Mouse (Mus musculus) MEL (cell line): Measurements from ENCODE around the gene Aox4.

Experiments
- CTCF ChIP-seq, 3 experiments: IDR thresholded peaks in 2 of 3; conservative IDR thresholded peaks in 1 of 3; 2 replicates each; pipeline ENCODE4 v1.5.1; 2011 to 2012; ENCODE audit warnings: low read length in 3 of 3, low read depth in 2 of 3, mild to moderate bottlenecking in 2 of 3, improper control_type of control experiment in 1 of 3, inconsistent platforms in 1 of 3, mixed read lengths in 1 of 3, moderate library complexity in 1 of 3; ENCODE audit not compliant: control insufficient read depth in 1 of 3, insufficient read depth in 1 of 3, poor library complexity in 1 of 3, severe bottlenecking in 1 of 3
- POLR2A ChIP-seq, 2 experiments: IDR thresholded peaks; 2 replicates each; pipeline ENCODE4 v1.6.1; 2011 to 2012; ENCODE audit warnings: low read length in 2 of 2, mild to moderate bottlenecking in 2 of 2, control low read depth in 1 of 2, improper control_type of control experiment in 1 of 2, low read depth in 1 of 2, moderate library complexity in 1 of 2; ENCODE audit not compliant: control insufficient read depth in 1 of 2, insufficient read depth in 1 of 2, poor library complexity in 1 of 2

- TF ChIP-seq CTCF (IDR thresholded peaks at IDR 0.05 in 2 of 3, conservative IDR thresholded peaks at IDR 0.05 in 1 of 3; ENCODE audit: control insufficient read depth in 1 of 3, insufficient read depth in 1 of 3, low read depth in 2 of 3, low read length in 3 of 3, poor library complexity in 1 of 3, severe bottlenecking in 1 of 3) (no peak), POLR2A (IDR thresholded peaks at IDR 0.05; ENCODE audit: control insufficient read depth in 1 of 2, insufficient read depth in 1 of 2, low read depth in 1 of 2, low read length in 2 of 2, poor library complexity in 1 of 2) (no peak)
These were observed 43.3 kb downstream of the Aox4 start for GRCm38 (mm10) chr1:58253466-58253865.
